Mouse (Mus musculus): ENCODE data around the gene Plcd3.

DNA sequence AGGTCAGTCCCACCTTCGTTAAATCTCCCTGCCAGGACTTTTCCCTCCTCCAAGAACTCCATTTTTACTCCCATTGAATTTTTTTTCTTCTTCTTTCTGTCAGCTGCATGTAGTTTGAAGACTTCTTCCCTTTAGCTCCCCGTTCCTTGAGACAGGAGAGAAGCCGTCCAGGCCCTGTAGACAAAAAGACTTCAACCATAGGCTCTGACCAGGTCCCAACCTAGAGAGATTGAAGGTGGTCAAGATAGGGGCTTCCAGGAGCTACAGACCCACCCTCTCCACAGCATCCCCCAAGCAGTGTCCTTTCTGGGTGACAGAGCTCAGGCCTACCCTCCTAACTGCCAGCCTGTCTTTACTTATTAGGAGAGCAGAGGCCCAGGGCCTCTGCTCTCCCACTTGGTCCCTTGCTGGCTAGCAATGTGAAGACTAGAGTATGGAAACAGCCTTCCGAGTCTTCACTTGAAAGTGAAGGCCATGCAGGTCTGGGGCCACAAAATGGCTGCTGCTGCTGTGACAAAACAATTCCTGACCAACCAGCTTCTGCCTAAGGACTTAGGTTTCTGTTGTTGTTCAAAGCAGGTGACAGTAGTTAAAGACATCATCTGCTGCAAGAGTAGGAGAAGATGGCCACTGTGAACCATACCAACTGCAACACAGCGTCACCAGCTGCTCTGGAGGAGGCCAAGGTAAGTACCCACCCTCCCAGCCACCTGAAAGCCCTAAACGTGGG is 32.2 kb upstream of the Plcd3 start:
- TF ChIP-seq CTCF (IDR thresholded peaks at IDR 0.05; ENCODE audit: control insufficient read depth, insufficient read depth, insufficient read length) (no peak), FOSL1 (IDR thresholded peaks at IDR 0.05; ENCODE audit: insufficient read depth, low read length, poor library complexity, severe bottlenecking) (no peak)
